16 mouse cellular contexts compared by ENCODE assay signal in the genomic region with DNA sequence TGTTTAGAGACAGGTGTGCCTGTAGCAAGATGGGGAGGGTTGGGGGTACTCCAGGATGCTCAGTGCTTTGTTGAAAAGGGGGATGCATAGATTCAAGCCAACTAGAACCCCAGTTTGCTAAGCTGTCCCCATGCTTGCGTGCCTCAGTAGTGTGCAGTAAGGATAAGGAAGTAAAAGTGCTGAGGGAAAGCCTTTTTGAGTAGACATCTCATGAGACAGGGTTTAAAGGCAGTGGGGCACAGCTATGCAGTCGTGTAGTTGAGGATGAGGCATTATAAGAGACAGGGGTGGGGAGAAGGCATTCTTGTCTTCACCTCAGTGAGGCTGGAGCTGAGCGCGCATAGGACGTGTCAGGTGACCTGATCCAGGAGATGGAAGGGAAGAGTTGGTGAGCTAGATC.
"Had no signal": no experiment of that assay in that cellular context is flagged by ENCODE, and none has a peak within 500 bp of the region (broad histone marks: within the 10 kb centered on the region; RNA-seq: fewer than 3 reads in every experiment).

No protein-coding gene starts in this region.

- H3K9me3 ChIP-seq: limb, embryonic 10.5 days; limb, embryonic 13.5 days; lung, embryonic 15.5 days; stomach, embryonic 15.5 days had no signal

- H3K4me2 ChIP-seq: limb, embryonic 13.5 days; lung, embryonic 15.5 days; midbrain, embryonic 11.5 days; stomach, embryonic 15.5 days had no signal

- H3K4me3 ChIP-seq: layer of hippocampus, adult 2 months; limb, embryonic 10.5 days; limb, embryonic 13.5 days; lung, embryonic 15.5 days; stomach, embryonic 15.5 days had no signal

- DNase-seq: kidney, adult 2 months; kidney, postnatal 25 days; layer of hippocampus, adult 9-11 months; lung, adult 18-20 months; lung, postnatal 14 days; lung, postnatal 4 days; midbrain, embryonic 14.5 days; thymus, postnatal 25 days had no signal

- H3K36me3 ChIP-seq: limb, embryonic 10.5 days; lung, embryonic 15.5 days; stomach, embryonic 15.5 days had no signal

- ATAC-seq: intestine, postnatal 0 days had no signal

- H3K9ac ChIP-seq: limb, embryonic 13.5 days; lung, embryonic 15.5 days; stomach, embryonic 15.5 days had no signal

- H3K27ac ChIP-seq: kidney, postnatal 0 days; layer of hippocampus, adult 2 months; limb, embryonic 10.5 days; limb, embryonic 13.5 days; lung, embryonic 15.5 days; stomach, embryonic 15.5 days had no signal

- H3K27me3 ChIP-seq: limb, embryonic 13.5 days; lung, embryonic 15.5 days; stomach, embryonic 15.5 days had no signal
